Mouse (Mus musculus) liver, postnatal 0 days (tissue): ENCODE results near the gene Gm10644. TPM values are rescaled to one million over a fixed set of nuclear protein-coding genes. Genes with fewer than 3 reads are reported as not detected.
A peak's percentile ranks its signal among the peaks of the same experiment; 100 is the strongest.

Experiments used
- ATAC-seq: fragments of 200-750 bp; cut with Nextera tagmentation; 2 replicates; pipeline ENCODE4 v1.8.0; 2017; ENCODE audit warnings: mild to moderate bottlenecking, moderate library complexity
- DNase-seq: peaks from one replicate; pipeline ENCODE4 v3.0.0-alpha.2; 2016
- H3K27ac ChIP-seq: fragments of 300-500 bp; sonication (generic); 2 replicates; pipeline ENCODE4 v1.5.1; 2014; ENCODE audit warnings: antibody characterized with exemption, moderate library complexity, mild to moderate bottlenecking, low read depth
- H3K27me3 ChIP-seq: fragments of 300-500 bp; sonication (generic); 2 replicates; pipeline ENCODE4 v1.6.1; 2014; ENCODE audit warnings: low read length, control low read depth, mixed read lengths; ENCODE audit not compliant: insufficient read depth
- H3K36me3 ChIP-seq: fragments of 300-500 bp; sonication (generic); replicated peaks from 2 replicates; pipeline ENCODE4 v1.6.1; 2014; ENCODE audit warnings: mild to moderate bottlenecking, control low read depth, low read length, moderate library complexity, mixed read lengths; ENCODE audit not compliant: insufficient read depth
- H3K4me1 ChIP-seq: fragments of 300-500 bp; sonication (generic); 2 replicates; pipeline ENCODE4 v1.6.1; 2014; ENCODE audit warnings: antibody characterized with exemption, mild to moderate bottlenecking, control low read depth; ENCODE audit not compliant: insufficient read depth
- H3K4me2 ChIP-seq: fragments of 300-500 bp; sonication (generic); 2 replicates; pipeline ENCODE4 v1.6.1; 2014; ENCODE audit warnings: low read depth, mild to moderate bottlenecking, low read length, moderate library complexity, mixed read lengths
- H3K4me3 ChIP-seq: fragments of 300-500 bp; sonication (generic); 2 replicates; pipeline ENCODE4 v1.5.1; 2014; ENCODE audit warnings: low read depth, low read length
- H3K9ac ChIP-seq: fragments of 300-500 bp; sonication (generic); replicated peaks from 2 replicates; pipeline ENCODE4 v1.6.1; 2014; ENCODE audit warnings: mild to moderate bottlenecking, moderate library complexity
- H3K9me3 ChIP-seq: fragments of 300-500 bp; sonication (generic); 2 replicates; pipeline ENCODE4 v1.6.1; 2016; ENCODE audit warnings: mild to moderate bottlenecking, control low read depth, low read length, mixed read lengths
- CTCF ChIP-seq: sonication (generic); IDR thresholded peaks from 2 replicates; pipeline ENCODE4 v1.5.1; 2016; ENCODE audit warnings: antibody characterized with exemption, low read depth
- EP300 ChIP-seq: IDR thresholded peaks from 2 replicates; pipeline ENCODE4 v1.6.1; 2016; ENCODE audit warnings: antibody characterized with exemption, low read depth, mild to moderate bottlenecking
- WGBS: fragments of 180-500 bp; shearing (Covaris S2); extraction: QIAGEN DNeasy Blood & Tissue Kit; methylation state at CpG from one replicate; pipeline ENCODE4 v1.1.7; 2014; ENCODE audit not compliant: insufficient replicate concordance; 5-methylcytosine and 5-hydroxymethylcytosine counted together
- polyA plus RNA-seq: library from polyadenylated mRNA; unstranded; fragments of >200 nt; fragmentation: Nextera tagmentation; extraction: Ambion mirVana; gene quantifications from 2 replicates; pipeline ENCODE4 v1.2.1, GENCODE M21; 2015

The Gm10644 gene
- 0.14 and 0.29 TPM in 2 replicates for polyA plus RNA-seq

DNA sequence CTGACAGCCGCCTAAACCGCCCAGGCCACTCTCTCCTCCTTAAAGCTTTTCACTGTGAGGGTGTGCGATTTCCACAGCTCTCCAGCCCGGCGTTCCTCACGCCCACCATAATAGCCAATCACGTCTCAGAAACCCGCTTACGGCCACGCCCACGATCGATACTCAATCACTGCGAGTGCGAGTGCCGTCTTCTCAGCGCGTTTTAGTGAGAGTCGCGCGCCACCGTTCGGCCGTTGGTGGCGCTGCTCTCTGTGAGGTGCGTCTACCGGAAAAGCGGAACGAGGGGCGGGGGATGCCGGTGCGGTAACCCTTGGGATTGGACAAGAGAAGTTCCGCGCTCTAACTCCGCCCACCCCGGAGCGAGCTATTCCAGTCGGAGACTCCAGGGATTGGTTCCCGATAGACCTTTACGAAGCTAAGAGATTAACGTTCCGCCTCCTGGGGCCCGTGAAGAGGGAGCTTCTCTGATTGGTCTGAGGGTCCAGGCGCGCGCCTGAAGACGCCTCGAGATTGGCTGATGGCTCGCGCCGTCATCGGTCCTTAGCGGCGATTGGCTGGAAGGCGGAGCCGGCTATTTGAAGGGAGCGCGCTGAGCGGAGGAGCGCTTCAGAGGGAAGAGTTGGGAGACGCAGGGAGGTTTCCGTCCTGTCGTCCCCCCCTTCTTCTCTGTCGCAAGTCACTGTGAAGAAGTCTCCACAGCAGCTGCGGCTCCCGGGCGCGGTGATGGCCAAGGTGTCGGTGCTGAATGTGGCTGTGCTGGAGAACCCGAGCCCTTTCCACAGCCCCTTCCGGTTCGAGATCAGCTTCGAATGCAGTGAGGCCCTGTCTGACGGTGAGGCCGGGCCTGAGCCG is at the start of gene Gm10644, which contains the start of gene Asf1b:
TSS of gene Gm10644 (minus strand) at position 100 of the 852 bp plus-strand sequence.
TSS of gene Asf1b (plus strand) at position 402 of the 852 bp plus-strand sequence.
- H3K27me3 ChIP-seq: no peaks in the 10 kb centered on the region
- H3K9me3 ChIP-seq: no peaks in the 10 kb centered on the region
- peak within 1 kb of the TSS; percentile 84 for H3K27ac ChIP-seq
- DNase-seq: peak; percentile 99
- H3K4me3 ChIP-seq: peak within 1 kb of the TSS; percentile 88
- H3K4me1 ChIP-seq: peaks cover 18% of the 10 kb centered on the region
- TF ChIP-seq CTCF (peak; percentile 96), EP300 (peak; percentile 59; the same call in 1 of the 2 replicates)
- peak; percentile 97 for ATAC-seq
- H3K36me3 ChIP-seq: 0 out of 2 replicates have a peak, but pooled peaks cover 5% of the 10 kb centered on the region
- under 1% methylated on average over 75 of the region's 75 CpGs for WGBS
- H3K4me2 ChIP-seq: peak within 1 kb of the TSS; percentile 98
- H3K9ac ChIP-seq: peak within 1 kb of the TSS; percentile 79

DNA sequence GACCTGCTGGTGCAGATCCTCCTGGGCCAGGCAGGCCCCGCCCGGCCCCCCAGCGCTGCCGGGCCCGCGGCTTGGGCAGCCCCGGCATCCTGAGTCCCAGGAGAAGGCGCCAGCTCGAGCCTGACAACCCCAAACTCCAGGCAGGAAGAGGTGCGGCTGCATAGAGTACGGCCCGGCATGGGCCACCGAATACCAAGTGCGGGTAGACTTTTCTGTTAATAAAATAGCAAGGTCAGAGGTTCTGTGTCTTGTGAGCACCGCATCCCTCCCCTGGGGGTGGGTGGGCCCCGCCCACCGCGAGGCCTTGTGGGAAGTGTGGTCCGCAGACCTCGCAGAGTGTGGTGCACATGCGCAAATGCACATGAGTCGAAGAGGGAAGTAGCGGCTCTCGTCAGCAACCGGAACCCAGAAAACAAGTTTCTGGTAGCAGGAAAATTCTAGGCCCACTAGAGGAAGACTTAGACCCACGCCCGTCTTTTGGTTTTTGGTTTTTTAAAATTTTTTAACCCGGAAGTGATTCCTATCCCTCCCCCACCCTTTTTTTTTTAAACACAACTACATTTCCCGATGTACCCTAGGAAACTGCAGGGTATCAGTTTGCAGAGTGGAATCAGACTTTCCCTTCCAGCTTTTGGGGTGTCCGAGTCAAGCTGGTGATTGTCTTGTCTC is 49.7 kb upstream of the Gm10644 start:
- Histone ChIP-seq H3K9me3 (no peaks in the 10 kb centered on the region), H3K4me2 (peak overlapping the region; percentile 83), H3K4me1 (peaks cover 16% of the 10 kb centered on the region), H3K36me3 (peaks cover 9% of the 10 kb centered on the region; the same call in 1 of the 2 replicates), H3K9ac (peak overlapping the region; percentile 63), H3K27ac (peak overlapping the region; percentile 77), H3K27me3 (peaks cover 2% of the 10 kb centered on the region; the same call in 1 of the 2 replicates), H3K4me3 (peak overlapping the region; percentile 57)
- DNase-seq (peak; percentile 93), ATAC-seq (peak; percentile 92)
- TF ChIP-seq EP300 (peak; percentile 41; the same call in 1 of the 2 replicates), CTCF (no peak)
- 2% methylated on average over 30 of the region's 30 CpGs for WGBS

- peaks cover 24% of the 10 kb centered on the region for H3K4me1 ChIP-seq
- no peak for TF ChIP-seq CTCF
- TF ChIP-seq EP300: no peak
- H3K9ac ChIP-seq: peak overlapping the region; percentile 63; the same call in 1 of the 2 replicates
- 71% methylated on average over 6 of the region's 6 CpGs for WGBS
- no peaks in the 10 kb centered on the region for H3K27me3 ChIP-seq
- DNase-seq (no peak), ATAC-seq (no peak)
- peaks cover 15% of the 10 kb centered on the region; the same call in 1 of the 2 replicates for H3K36me3 ChIP-seq
- no peak overlapping the region; the same call in 1 of the 2 replicates for H3K27ac ChIP-seq
- no peaks in the 10 kb centered on the region for H3K9me3 ChIP-seq
- H3K4me2 ChIP-seq: peak overlapping the region; percentile 83
- H3K4me3 ChIP-seq: peak overlapping the region; percentile 57; the same call in 1 of the 2 replicates
These were observed 48.7 kb upstream of the Gm10644 start for GRCm38 (mm10) chr8:84003612-84004246.

- WGBS: 68% methylated on average over 12 of the region's 12 CpGs
- Histone ChIP-seq H3K27ac (no peak overlapping the region), H3K4me1 (peaks cover 27% of the 10 kb centered on the region), H3K4me2 (no peak overlapping the region), H3K9ac (no peak overlapping the region), H3K9me3 (no peaks in the 10 kb centered on the region), H3K36me3 (peaks cover 15% of the 10 kb centered on the region; the same call in 1 of the 2 replicates), H3K27me3 (no peaks in the 10 kb centered on the region), H3K4me3 (no peak overlapping the region)
- ATAC-seq (no peak), DNase-seq (no peak)
- TF ChIP-seq CTCF: no peak
- no peak for TF ChIP-seq EP300
These were observed 48.1 kb upstream of the Gm10644 start for GRCm38 (mm10) chr8:84002957-84003611.

- WGBS: 74% methylated on average over 60 of the region's 61 CpGs
- Histone ChIP-seq H3K4me3 (no peak within 1 kb of the TSS), H3K9ac (no peak within 1 kb of the TSS), H3K27me3 (no peaks in the 10 kb centered on the region), H3K4me2 (no peak within 1 kb of the TSS), H3K36me3 (peaks cover 15% of the 10 kb centered on the region; the same call in 1 of the 2 replicates), H3K4me1 (peaks cover 29% of the 10 kb centered on the region), H3K27ac (no peak within 1 kb of the TSS), H3K9me3 (no peaks in the 10 kb centered on the region)
- TF ChIP-seq EP300 (no peak), CTCF (no peak)
- ATAC-seq (no peak), DNase-seq (no peak)
These were observed 46.4 kb upstream of the Gm10644 start, which contains the start of gene 1700067K01Rik for GRCm38 (mm10) chr8:84001281-84002000. Gene 1700067K01Rik, plus strand, starts transcription at chr8:84001502.
